ENCODE assay signal across 15 mouse cellular contexts in genomic region chr9:23383291-23383690, GRCm38 (mm10).
A peak's percentile ranks its signal among the peaks of the same experiment; 100 is the strongest.
DNase-seq lines count a peak whose midpoint lies in the region; ATAC-seq and TF ChIP-seq lines count a peak whose summit lies in the region.
"Had no signal": no experiment of that assay in that cellular context is flagged by ENCODE, and none has a peak within 500 bp of the region (broad histone marks: within the 10 kb centered on the region; RNA-seq: fewer than 3 reads in every experiment).

No protein-coding gene starts in this region.

- 30% methylated on average over 8 of the region's 8 CpGs for WGBS in liver, adult 2 months
- 76% methylated on average over 8 of the region's 8 CpGs for WGBS in liver, embryonic 11.5 days
- 93% methylated on average over 8 of the region's 8 CpGs for WGBS in thymus, adult 2 months
- WGBS in forebrain, embryonic 12.5 days: 81% methylated on average over 8 of the region's 8 CpGs

- H3K9me3 ChIP-seq in liver, embryonic 11.5 days (ENCODE audit: control insufficient read depth, low read length): no peaks in the 10 kb centered on the region
- H3K9me3 ChIP-seq in forebrain, embryonic 12.5 days: no peaks in the 10 kb centered on the region
- H3K9me3 ChIP-seq: hindbrain, embryonic 10.5 days; kidney, embryonic 15.5 days; limb, embryonic 15.5 days; neural tube, embryonic 12.5 days had no signal

- peak; percentile 90 for DNase-seq in liver, adult 2 months (ENCODE audit: extremely low read depth, low read depth, low spot score)
- DNase-seq in liver, embryonic 11.5 days (ENCODE audit: low spot score): no peak
- DNase-seq in thymus, postnatal 4 days: peak; percentile 5
- DNase-seq in thymus, adult 2 months: no peak
- peak; percentile 81 to 83 for DNase-seq in cerebellum, postnatal 10 days
- peak; percentile 36 for DNase-seq in skeletal muscle tissue, adult 2 months (ENCODE audit: low read depth, low spot score)
- DNase-seq in adrenal gland, postnatal 36 days: no peak
- DNase-seq: adrenal gland, postnatal 10 days; right cerebral cortex, postnatal 25 days had no signal

- ATAC-seq in liver, embryonic 11.5 days (replicated peaks; ENCODE audit: low FRiP score): no peak
- no peak for ATAC-seq in forebrain, embryonic 12.5 days (ENCODE audit: low FRiP score)

- no peaks in the 10 kb centered on the region for H3K79me2 ChIP-seq in liver, adult 2 months (ENCODE audit: control insufficient read depth, insufficient read depth, low read length)

- H3K4me3 ChIP-seq in liver, adult 2 months (ENCODE audit: insufficient read depth, low read depth, low read length): no peak overlapping the region
- no peak overlapping the region for H3K4me3 ChIP-seq in liver, embryonic 11.5 days (ENCODE audit: low read depth, low read length)
- H3K4me3 ChIP-seq in thymus, adult 2 months (ENCODE audit: control insufficient read depth, insufficient read depth, low read length): no peak overlapping the region
- H3K4me3 ChIP-seq in forebrain, embryonic 12.5 days (replicated peaks): no peak overlapping the region
- H3K4me3 ChIP-seq: hindbrain, embryonic 10.5 days; kidney, embryonic 15.5 days; layer of hippocampus, adult 2 months; limb, embryonic 15.5 days; neural tube, embryonic 12.5 days had no signal

- H3K36me3 ChIP-seq in liver, adult 2 months (ENCODE audit: control insufficient read depth, insufficient read depth, low read length): no peaks in the 10 kb centered on the region
- no peaks in the 10 kb centered on the region for H3K36me3 ChIP-seq in liver, embryonic 11.5 days (ENCODE audit: control insufficient read depth, insufficient read depth, low read length)
- H3K36me3 ChIP-seq in thymus, adult 2 months (ENCODE audit: control insufficient read depth, insufficient read depth, low read length): no peaks in the 10 kb centered on the region
- no peaks in the 10 kb centered on the region for H3K36me3 ChIP-seq in forebrain, embryonic 12.5 days (replicated peaks)
- H3K36me3 ChIP-seq: hindbrain, embryonic 10.5 days; kidney, embryonic 15.5 days; limb, embryonic 15.5 days; neural tube, embryonic 12.5 days had no signal

- H3K4me1 ChIP-seq in liver, adult 2 months (ENCODE audit: control insufficient read depth, insufficient read depth, low read length): peaks cover 2% of the 10 kb centered on the region; the same call in 1 of the 2 replicates
- no peaks in the 10 kb centered on the region for H3K4me1 ChIP-seq in liver, embryonic 11.5 days (replicated peaks; ENCODE audit: control insufficient read depth, insufficient read depth, low read length)
- H3K4me1 ChIP-seq in thymus, adult 2 months (replicated peaks; ENCODE audit: control insufficient read depth, insufficient read depth, low read length): no peaks in the 10 kb centered on the region
- peaks cover 36% of the 10 kb centered on the region for H3K4me1 ChIP-seq in forebrain, embryonic 12.5 days

- no peak overlapping the region for H3K4me2 ChIP-seq in liver, embryonic 11.5 days
- H3K4me2 ChIP-seq in forebrain, embryonic 12.5 days: no peak overlapping the region
- H3K4me2 ChIP-seq: kidney, embryonic 15.5 days; limb, embryonic 15.5 days; neural tube, embryonic 12.5 days had no signal

- peak overlapping the region; percentile 79 for H3K27ac ChIP-seq in liver, adult 2 months (replicated peaks; ENCODE audit: insufficient read depth, low read depth, low read length)
- H3K27ac ChIP-seq in liver, embryonic 11.5 days (ENCODE audit: low read depth, low read length): no peak overlapping the region
- no peak overlapping the region for H3K27ac ChIP-seq in thymus, adult 2 months (ENCODE audit: control insufficient read depth, insufficient read depth, low read length)
- no peak overlapping the region for H3K27ac ChIP-seq in forebrain, embryonic 12.5 days
- H3K27ac ChIP-seq: hindbrain, embryonic 10.5 days; kidney, embryonic 15.5 days; layer of hippocampus, adult 2 months; limb, embryonic 15.5 days; neural tube, embryonic 12.5 days had no signal

- no peaks in the 10 kb centered on the region for H3K27me3 ChIP-seq in liver, adult 2 months (ENCODE audit: control insufficient read depth, insufficient read depth, low read length)
- H3K27me3 ChIP-seq in liver, embryonic 11.5 days (replicated peaks; ENCODE audit: control insufficient read depth, insufficient read depth, low read length): no peaks in the 10 kb centered on the region
- no peaks in the 10 kb centered on the region for H3K27me3 ChIP-seq in thymus, adult 2 months (ENCODE audit: control insufficient read depth, insufficient read depth, low read length)
- H3K27me3 ChIP-seq in forebrain, embryonic 12.5 days: no peaks in the 10 kb centered on the region
- H3K27me3 ChIP-seq: kidney, embryonic 15.5 days; limb, embryonic 15.5 days; neural tube, embryonic 12.5 days had no signal

- peak; percentile 53 for TF ChIP-seq CTCF in liver, adult 2 months (IDR thresholded peaks at IDR 0.05; ENCODE audit: low read depth, low read length)
- TF ChIP-seq CTCF in thymus, adult 2 months (IDR thresholded peaks at IDR 0.05; ENCODE audit: borderline replicate concordance, control insufficient read depth, extremely low read depth, insufficient read depth, low read length, poor library complexity): no peak

- H3K9ac ChIP-seq in liver, adult 2 months (ENCODE audit: low read depth, low read length): no peak overlapping the region
- H3K9ac ChIP-seq in liver, embryonic 11.5 days (ENCODE audit: low read depth, low read length): no peak overlapping the region
- H3K9ac ChIP-seq in forebrain, embryonic 12.5 days: no peak overlapping the region
- H3K9ac ChIP-seq: kidney, embryonic 15.5 days; limb, embryonic 15.5 days; neural tube, embryonic 12.5 days had no signal

- TF ChIP-seq POLR2A in liver, adult 2 months (IDR thresholded peaks at IDR 0.05; ENCODE audit: extremely low read depth, insufficient read depth, low read length): no peak
- no peak for TF ChIP-seq POLR2A in thymus, adult 2 months (IDR thresholded peaks at IDR 0.05; ENCODE audit: control insufficient read depth, extremely low read depth, insufficient read depth, low read length, poor library complexity)

Comparison
In these comparisons a context has a peak if more than half of its experiments do, and no peak if none do; other contexts are left out.
1. DNase-seq: peak in liver, adult 2 months (single experiment), thymus, postnatal 4 days (single experiment), cerebellum, postnatal 10 days (2 of 2) and skeletal muscle tissue, adult 2 months (single experiment); none in liver, embryonic 11.5 days (single experiment), thymus, adult 2 months (single experiment) and adrenal gland, postnatal 36 days (0 of 2).